Mouse (Mus musculus) adrenal gland, postnatal 36 days (tissue): ENCODE data around the gene Srgap1. TPM values are rescaled to one million over a fixed set of nuclear protein-coding genes. Genes with fewer than 3 reads are reported as not detected.

ENCODE experiments used
- DNase-seq, 2 experiments: peaks; one replicate each; pipeline ENCODE4 v3.0.0; 2021; ENCODE audit warnings: mixed read lengths in 1 of 2
- total RNA-seq, 2 experiments: library from RNA; stranded (reverse); gene quantifications; 2 replicates each; pipeline ENCODE4 v1.2.3; 2021

The Srgap1 gene
- total RNA-seq, 2 experiments from 2014 or later: 1.9 to 3.5 TPM

- DNase-seq: peak in 1 of 2 experiments; percentile 18
Observed at GRCm38 (mm10) chr10:121962053-121962452, 85.1 kb downstream of the Srgap1 start.

DNA sequence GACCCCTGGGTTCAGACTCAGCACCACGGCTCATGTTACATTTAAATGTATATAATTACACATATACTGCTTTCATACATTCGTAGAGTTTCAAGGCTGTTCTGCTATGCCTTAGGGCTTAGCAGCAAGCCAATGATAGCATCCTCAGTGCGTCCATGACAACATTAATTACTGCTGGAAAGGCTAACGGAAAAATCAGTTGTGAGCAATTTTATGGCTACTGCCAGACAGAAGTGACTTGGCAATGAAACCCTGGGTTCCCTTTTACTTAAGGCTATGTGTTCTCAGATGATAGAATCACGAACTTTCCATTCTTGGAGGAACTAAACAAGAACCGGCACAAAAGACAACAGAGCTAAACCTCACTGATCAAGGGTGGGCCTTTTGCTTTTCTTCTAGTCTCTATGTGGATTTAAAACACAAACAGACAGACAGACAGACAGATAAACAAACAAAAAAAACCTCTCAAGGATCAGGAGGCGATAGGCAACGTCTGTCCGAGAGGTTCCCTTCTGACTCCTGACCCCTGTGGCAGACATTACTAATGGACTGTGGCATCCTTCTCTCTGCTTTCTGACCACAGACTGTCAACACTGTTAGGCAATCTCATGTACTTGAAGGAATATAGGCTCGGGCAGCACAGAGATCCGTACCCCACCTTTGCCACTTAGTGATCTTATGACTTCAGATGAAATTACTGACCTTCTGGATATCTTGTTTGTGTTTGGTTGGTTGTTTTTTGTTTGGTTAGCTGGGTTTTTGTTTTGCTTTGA is 85.8 kb downstream of the Srgap1 start:
- peak in 1 of 2 experiments; percentile 2 for DNase-seq

- no peak for DNase-seq
Observed at GRCm38 (mm10) chr10:121958741-121959140, 88.4 kb downstream of the Srgap1 start.

GRCm38 (mm10) chr10:121956505-121956904 is 90.6 kb downstream of the Srgap1 start:
- no peak for DNase-seq

- no peak for DNase-seq
Observed at GRCm38 (mm10) chr10:121955730-121956129, 91.4 kb downstream of the Srgap1 start.

DNA sequence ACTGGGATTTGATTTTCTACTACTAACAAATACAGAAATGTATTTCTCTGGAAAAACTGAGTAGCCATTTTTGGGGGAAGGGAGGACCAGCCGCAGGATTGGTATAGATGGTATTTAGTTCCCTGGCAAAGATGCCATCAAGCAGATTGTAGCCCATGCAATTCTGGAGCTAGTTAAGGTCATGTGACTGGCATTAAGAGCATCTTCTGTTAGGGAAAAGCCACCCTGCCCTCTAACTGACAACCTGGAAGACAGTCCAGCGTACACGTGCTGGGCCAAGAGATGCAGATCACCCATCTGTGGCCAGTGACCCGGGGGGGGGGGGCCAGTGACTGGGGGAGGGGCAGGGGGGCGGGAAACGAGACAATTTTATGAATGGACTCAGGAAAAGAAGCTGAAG is 92.2 kb downstream of the Srgap1 start:
- DNase-seq: no peak

- DNase-seq: no peak
Observed at GRCm38 (mm10) chr10:121953041-121953440, 94.1 kb downstream of the Srgap1 start.

- DNase-seq: no peak
Observed at GRCm38 (mm10) chr10:121946173-121946572, 100.9 kb downstream of the Srgap1 start.

DNA sequence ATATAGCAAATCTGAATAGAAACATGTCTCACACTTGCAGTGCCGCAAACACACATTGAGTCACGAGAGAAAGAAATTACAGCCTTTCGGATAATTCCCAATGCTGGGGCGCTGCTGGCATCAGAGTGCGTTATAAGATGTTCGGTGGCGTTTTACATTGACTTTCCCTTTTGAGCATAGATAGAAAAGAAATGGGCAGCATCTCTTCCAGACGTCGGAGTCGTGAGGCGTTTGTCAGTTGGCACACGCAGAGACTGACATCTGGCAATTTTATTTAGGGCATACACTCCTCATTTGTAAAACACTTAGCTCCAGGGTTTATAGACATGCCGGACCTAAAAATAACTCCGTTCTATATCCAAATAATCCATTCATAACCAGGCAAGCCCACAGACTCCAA is 115.2 kb downstream of the Srgap1 start:
- no peak for DNase-seq

DNA sequence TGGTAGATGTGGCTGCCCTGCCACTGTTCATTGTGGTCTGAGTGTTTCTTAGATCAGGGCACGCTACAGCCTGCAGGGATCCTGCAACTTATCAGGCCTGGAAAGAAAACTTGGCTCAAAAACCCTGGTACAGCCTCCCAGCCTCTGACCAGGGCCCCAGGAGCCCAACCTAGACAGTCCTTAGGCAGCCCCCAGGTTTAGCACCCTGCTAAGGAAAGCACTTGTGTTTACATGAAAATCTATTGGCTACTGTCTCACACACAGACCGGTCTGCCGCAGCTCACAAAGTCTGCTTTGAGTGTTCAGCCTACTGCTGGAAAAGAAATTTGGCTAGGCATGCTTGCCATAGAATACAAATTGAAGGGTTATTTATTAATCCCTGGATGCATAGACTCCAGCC is 121.0 kb downstream of the Srgap1 start:
- DNase-seq: no peak

DNA sequence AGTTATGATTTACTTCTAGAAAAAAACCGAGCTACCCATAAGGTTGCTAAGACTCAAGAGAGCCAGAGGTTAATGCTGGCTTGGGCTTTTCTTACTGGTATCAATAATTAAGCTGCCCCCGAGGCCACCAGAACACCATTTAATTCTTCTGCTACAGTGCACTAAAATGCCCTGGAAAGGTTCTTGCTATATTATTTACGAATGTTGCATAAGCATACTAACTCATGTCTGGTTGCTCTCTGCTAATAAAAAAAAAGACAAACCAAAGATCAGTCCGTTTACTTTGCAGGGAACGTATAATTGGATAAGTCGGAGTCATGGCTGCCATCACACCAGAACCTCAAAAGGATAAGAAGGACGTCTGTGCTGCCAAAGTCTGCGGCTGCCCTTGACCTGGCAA is 128.1 kb downstream of the Srgap1 start:
- DNase-seq: no peak

GRCm38 (mm10) chr10:121918579-121918978 is 128.5 kb downstream of the Srgap1 start:
- no peak for DNase-seq

- no peak for DNase-seq
Observed at GRCm38 (mm10) chr10:121915530-121915929, 131.6 kb downstream of the Srgap1 start.

DNA sequence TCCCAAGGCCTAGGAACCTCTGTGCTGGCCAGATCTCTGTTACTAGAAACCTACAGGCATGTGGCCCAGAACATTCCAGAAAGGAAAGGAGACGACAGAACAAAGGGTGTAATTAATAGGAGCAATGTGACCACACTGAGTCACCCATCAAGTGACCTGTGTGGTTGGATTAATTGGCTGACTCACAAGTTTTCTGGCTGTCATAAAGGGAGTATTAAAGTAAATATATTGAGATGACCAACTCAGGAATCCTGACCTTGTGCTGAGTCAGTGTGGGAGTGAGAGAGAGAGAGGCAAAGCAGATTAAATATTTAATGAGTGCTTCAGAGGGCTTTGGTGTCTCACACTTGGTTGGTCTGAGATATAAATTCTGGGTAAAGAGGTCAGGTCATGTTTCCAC is 143.0 kb downstream of the Srgap1 start:
- peak; percentile 60 to 64 for DNase-seq

DNA sequence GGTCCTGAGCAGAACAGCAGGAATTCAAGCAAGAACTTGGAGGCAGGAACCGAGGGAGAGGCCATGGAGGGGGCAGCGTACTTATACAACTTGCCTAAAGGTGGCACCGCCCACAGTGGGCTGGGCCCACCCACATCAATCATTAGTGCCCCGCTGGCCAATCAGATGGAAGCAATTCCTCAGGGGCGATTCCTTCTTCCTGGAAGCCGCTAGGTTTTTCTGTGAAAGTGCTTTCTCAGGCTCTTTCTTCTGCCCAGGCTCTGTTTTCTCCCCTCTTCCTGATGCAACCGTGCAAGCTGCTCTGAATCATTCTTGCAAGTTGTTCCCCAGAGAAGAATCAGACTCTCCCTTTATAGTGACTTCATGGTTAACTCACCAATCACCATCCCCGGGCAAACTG is 144.5 kb downstream of the Srgap1 start:
- DNase-seq: peak in 1 of 2 experiments; percentile 9

DNA sequence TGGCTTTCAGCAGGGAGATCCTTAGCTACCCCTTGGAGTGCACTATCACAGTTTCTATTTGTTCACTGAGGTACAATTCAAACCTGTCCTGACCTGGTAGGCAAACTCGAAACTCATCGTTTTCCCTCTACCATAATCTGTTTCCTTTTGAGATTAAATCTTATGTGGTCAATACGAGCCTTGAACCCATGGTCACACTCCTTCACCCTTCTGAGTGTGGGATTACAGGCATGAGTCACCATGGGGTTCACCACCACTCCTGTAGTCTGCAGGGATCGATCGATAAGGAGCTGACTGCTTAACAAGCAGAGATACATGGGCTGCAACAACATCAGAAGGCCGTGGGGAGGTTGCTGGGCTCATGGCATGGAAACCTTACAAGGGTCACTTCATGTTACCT is 146.3 kb downstream of the Srgap1 start:
- DNase-seq: no peak

DNA sequence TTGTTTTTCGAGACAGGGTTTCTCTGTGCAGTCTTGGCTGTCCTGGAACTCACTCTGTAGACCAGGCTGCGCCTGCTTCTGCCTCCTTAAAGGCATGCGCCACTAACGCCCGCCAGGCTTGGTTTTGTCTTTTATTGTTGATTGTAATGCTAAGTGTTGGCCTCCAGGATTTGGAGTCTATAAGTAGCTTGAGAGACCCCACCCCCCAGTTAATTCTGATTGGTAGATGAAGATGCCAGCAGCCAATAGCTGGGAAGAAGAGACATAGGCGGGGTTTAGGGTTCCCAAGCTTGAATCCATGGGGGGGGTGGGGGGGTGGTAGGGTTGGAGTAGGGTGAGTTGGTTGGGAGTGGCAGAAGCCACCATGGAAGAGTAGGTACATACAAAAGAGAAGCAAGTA is 147.4 kb downstream of the Srgap1 start:
- no peak for DNase-seq

DNA sequence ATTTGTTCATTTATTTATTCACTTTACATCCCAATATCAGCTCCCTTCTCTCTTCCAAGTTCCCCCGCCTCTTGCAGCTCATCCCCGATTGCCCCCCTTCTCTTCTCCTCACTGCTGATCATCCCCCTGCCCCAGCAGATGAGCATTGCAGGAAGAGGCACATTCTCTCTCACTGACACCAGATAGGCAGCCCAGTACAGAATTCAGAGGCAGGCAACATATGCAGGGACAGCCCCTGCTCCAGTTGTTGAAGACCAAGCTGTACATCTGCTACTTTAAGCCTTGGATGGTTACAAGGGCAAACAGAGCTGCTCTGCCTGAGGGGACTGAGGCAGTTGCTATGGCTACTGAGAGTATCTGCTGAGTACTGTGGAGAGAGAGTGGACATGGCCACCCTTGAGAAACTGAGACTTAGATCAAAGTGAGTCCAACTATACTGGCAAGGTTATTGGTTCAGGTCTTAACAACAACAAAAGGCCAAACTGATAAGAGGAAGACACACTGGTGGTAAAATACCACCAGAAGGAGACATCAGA is 149.2 kb downstream of the Srgap1 start:
- DNase-seq: no peak

GRCm38 (mm10) chr10:121891390-121892067 is 155.6 kb downstream of the Srgap1 start:
- no peak for DNase-seq

DNA sequence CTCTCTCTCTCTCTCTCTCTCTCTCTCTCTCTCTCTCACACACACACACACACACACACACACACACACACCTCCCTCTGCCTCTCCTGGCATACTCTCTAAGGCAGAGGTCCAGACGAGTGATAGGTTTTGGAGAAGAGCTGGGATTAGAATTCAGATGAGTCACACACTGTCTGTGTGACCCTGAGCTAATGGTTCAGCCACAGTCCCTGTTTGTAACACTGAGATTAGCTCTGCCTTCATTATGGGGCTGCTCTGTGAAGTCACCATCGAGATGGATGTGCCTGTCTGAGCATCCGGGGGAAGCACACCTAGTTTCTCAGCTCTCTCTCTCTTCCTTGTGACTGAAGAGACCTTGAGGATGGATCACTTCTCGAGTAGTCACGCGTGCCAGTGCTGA is 157.1 kb downstream of the Srgap1 start:
- DNase-seq: peak; percentile 7 to 17

DNA sequence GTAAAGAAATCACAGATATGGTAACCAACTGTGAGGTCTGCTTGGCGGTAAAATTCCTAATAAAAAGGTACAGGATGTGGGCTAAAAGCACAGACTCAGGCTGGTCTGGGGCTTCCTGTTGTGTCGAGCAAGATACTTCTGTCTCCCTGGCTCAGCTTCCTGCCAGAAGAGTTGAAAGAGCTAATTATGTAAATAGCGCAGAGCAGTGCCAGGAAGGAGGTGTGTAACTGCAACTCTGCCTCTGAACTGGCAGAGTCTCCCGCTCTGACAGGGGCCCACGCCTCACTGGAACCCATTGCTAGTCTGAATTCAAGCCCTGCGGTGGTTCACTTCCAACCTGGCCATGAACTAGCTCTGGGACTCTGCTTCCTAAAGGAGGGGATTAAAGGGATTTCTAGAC is 160.3 kb downstream of the Srgap1 start:
- no peak for DNase-seq

- DNase-seq: no peak
Observed at GRCm38 (mm10) chr10:121885512-121886218, 161.4 kb downstream of the Srgap1 start.

DNA sequence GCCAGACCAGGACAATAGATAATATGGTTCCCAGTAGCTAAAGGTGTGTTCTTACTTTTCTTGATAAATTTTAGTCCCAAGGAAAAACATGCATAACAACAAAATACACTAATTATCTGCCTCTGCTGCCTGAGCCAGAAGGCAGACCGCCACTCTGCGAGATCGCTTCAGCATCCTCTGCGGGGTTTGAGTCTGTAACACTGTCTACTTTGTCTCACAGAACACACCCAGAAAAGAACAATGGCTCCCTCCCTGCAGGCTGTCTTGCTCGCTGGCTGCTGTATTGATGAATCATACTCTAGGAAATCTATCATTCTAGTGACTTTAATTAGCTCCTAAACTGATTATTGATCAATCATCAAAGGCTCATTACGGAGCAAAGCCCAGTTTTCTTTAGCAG is 164.7 kb downstream of the Srgap1 start:
- DNase-seq: no peak
